Mouse (Mus musculus): ENCODE measurements at regions not wholly inside any gene's neighbourhood (a gene's known extent, or its start where the extent isn't known, plus 50 kb on each side); places are given as distances from the start of the nearest gene placed in this dataset.
A peak's percentile ranks its signal among the peaks of the same experiment; 100 is the strongest.

DNA sequence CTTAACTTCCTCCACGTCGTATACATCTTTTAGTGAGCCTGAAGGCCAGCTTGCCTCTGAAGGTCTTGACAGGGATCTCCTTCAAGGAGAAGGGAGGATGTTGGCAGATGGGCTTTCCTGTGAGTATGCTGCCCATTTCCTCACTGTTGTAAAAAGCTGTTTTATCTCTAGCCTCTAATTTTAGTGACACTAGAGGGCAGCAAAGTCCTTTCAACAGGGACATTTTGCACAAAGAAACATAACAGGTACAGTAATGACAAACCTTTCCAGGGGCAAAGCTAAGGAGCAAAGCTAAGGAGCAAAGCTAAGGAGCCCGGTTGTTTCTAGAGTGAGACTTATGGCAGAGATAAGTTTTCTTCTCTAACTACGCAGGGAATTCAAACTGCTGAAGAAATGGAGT, 59.0 kb upstream of the Kbtbd8 start:
- DNase-seq, result no peak

DNA sequence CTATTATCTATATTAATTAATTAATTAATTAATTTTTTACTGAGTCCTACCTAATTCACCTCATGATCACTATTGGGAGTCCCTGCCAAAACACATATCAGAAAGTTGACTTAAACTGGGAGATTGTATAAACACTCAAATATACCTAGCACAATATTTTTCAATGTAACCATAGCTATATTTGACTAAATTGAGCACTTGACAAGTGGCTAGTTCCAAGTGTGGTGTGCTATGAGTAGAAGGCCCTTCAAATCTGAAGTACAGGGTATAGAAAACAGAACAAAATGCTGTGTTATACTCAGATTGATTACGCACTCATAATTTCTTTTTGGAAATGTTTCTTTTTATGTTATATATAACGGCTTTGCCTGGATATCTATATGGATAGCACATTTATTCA, 60.8 kb upstream of the Kbtbd8 start:
- no peak for DNase-seq

- DNase-seq, result no peak
Observed at GRCm38 (mm10) chr6:95053717-95054382, 63.2 kb upstream of the Kbtbd8 start.

- peak; percentile 13 for DNase-seq
Observed at GRCm38 (mm10) chr6:95041351-95041750, 75.7 kb upstream of the Kbtbd8 start.

GRCm38 (mm10) chr6:95024239-95024638, 92.8 kb upstream of the Kbtbd8 start:
- no peak for DNase-seq

- no peak for DNase-seq
Observed at GRCm38 (mm10) chr6:95021724-95022123, 95.3 kb upstream of the Kbtbd8 start.

DNA sequence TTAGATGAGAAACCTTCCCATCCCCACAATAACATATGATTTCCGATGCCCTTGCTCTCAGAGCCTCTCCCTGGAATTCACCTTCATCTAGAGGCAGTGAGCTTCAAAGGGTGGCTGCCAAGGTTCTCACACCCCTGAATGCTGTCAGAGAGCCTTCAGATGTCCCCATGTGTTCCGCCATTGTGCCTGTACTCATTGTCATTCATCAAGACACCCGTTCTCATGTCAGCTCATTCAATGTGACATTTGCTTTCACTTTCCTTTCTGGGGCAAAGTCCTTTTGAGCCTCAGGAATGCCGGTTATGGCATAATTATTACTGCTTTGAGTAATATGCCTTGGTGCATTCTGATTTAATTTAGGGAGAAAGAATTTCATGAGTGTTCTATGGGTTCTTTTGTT, 99.1 kb upstream of the Kbtbd8 start:
- no peak for DNase-seq

GRCm38 (mm10) chr6:95017484-95017883, 99.6 kb upstream of the Kbtbd8 start:
- DNase-seq, result no peak

DNA sequence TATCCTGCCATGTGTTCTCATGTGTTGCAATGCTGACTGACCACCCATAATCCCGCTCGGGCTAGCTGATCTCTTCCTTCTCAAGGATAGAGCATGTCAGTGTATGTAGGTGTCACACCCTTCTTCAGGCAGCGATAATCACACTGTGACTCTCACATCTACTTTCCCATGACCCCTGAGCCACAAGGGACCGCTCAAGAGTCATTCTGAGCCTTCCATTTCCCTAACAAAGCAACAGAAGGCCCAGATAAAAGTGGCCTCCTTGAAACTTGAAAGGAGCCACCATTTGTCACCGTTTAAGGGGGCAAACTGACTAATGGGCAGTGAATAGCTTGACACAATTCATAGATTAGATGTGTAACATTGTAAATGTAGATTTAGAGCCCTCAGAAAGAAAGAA, 103.9 kb upstream of the Kbtbd8 start:
- DNase-seq, result no peak

- no peak for DNase-seq
Observed at GRCm38 (mm10) chr6:95006485-95006884, 110.6 kb upstream of the Kbtbd8 start.

DNA sequence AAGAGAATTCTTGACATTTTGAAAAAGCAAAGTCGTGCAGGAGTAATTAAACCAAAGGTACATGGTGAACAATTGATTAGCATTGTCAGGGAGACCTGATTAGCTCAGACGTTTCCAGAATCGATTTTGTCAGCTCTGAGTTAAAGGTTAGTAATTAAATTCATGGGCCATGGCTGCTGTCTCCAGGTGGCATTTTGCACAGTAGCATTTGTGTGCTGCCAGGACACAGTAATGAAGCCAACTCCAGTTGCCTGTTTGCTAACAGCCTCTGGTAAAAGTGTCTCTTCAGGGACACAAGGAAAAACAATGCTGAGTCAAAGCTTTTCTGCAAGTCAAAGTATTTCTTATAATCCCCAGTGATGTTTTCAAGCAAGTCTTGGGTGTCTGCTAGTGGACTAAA, 113.3 kb upstream of the Kbtbd8 start:
- no peak for DNase-seq

DNA sequence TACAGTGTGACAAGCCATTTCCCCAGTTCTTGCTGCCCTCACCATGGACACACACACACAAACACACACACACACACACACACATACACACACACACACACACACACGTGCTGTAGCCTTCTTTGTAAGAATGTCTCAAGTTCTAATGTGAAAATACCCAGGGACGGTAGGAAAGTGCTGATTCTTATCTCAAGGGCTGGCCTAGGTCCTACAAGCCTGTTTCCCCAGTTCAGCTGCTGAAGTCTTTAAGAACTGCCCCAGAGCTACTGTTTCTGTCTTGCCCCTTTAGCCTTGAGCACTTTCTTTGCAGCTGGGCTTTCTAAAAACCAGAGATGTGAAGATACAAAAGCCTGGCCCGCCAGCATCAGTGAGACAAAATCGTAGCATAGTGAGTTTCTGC, 117.5 kb upstream of the Kbtbd8 start:
- peak; percentile 18 for DNase-seq

- DNase-seq, result peak; percentile 73
Observed at GRCm38 (mm10) chr6:94999002-94999401, 118.0 kb upstream of the Kbtbd8 start.

GRCm38 (mm10) chr6:94998371-94998770, 118.7 kb upstream of the Kbtbd8 start:
- no peak for DNase-seq

GRCm38 (mm10) chr6:94994376-94994775, 122.7 kb upstream of the Kbtbd8 start:
- no peak for DNase-seq

DNA sequence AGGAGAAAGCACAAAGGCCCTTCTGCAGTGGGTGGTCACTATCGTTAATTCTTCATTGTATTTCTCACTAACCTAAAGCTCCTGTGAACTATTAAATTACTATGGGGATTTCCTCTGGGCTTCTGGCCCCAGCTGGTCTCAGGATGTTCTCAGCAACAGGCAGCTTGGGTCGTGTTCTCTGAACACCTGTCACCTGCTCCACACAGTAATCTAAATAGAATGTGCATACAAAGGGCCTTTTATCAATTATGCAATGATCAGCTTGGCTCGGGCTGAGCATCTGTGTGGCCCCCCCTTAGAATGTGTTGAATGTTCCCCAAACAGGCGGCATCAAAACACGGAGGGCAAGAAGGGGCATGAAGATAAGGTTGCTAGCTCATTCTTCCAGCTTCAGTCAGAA, 129.6 kb upstream of the Kbtbd8 start:
- no peak for DNase-seq

DNA sequence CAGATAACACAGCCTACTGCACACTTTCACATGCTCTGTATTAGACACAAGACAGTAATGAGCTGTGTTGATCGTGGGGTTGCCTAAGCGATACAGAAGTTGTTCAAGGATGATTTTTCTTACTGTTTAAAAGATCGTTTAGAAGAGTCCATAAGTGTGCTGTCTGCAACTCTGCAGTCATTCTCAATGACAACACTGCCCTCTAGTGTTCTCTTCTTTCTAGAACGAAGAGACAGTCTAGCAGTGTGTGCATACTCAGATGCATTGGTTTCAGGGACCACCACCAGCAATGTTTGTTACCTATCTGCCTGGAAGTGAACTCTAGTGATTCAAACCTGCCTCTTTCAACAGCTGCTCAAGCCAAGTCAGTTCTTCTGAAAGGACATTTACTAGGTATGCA, 130.7 kb upstream of the Kbtbd8 start:
- DNase-seq, result peak; percentile 16

GRCm38 (mm10) chr6:94984411-94984895, 132.6 kb upstream of the Kbtbd8 start:
- DNase-seq, result no peak

- no peak for DNase-seq
Observed at GRCm38 (mm10) chr6:94968683-94969082, 148.4 kb upstream of the Kbtbd8 start.

- DNase-seq, result peak; percentile 5
Observed at GRCm38 (mm10) chr6:94966962-94967361, 150.1 kb upstream of the Kbtbd8 start.

GRCm38 (mm10) chr6:94963204-94963603, 153.8 kb upstream of the Kbtbd8 start:
- DNase-seq, result no peak

- no peak for DNase-seq
Observed at GRCm38 (mm10) chr6:94962411-94963087, 154.5 kb upstream of the Kbtbd8 start.

DNA sequence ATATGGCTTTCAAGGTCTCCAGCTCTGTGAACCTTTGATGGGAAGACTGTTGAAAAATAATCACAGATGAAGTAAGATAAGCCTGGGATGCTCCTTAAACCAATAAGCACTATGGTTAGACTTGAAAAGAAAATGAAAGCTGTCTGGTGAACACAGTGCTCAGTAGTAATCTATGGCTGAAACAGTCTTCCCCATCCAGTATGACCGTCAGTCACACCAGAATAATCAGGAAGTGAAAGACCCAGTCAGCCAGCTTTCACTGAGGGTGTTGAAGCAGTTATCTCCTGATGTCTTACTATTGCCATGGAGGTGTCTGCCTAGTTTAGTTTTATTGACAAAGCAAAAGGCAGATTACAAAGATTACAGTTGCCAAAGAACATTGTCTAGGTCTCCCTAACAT, 155.2 kb upstream of the Kbtbd8 start:
- no peak for DNase-seq

DNA sequence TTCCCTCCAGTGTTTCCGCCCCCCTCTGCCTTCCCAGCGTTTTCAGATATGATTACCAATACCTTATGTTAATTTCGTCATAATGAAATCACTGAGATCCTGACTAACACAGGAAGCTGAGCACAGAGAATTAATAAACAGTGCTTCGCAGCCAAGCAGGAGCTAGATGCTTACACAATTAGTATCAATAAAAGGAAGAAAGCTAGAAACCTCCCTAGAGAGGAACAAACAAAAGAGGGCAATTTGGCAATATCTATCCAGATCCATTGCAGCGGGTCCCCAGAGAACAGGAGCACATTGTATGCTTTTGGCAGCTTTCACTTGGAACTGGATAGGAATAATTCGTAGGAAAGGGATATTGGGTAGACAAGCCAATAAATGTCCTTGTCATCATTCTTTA, 159.1 kb upstream of the Kbtbd8 start:
- DNase-seq, result no peak

DNA sequence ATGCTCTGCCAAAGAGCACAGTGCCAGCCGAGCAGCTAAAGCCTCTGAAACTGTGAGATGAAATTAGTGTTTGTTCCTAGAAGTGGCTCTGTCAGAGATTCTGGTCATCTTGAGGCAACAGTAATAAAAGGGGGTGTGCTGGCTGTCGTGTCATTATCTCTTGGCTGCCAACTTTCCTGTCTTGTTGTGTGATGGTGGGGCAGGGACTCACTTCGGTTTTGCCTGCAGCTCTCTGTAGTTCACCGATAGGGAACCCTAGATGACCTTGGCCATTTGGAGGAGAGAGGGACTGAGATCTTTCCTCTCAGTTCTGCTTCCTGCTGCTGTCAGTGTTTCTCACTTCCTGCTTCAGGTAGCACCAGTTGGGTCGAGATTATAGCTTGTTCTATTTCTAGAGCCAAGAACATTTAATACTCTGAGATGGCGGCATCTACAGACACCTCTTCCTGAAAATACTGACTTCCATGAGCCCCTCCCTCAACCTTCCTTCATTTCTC, 159.8 kb upstream of the Kbtbd8 start:
- DNase-seq, result no peak
